Mouse (Mus musculus) bone marrow, adult 2 months (tissue): ENCODE measurements at regions not wholly inside any gene's neighbourhood (a gene's known extent, or its start where the extent isn't known, plus 50 kb on each side); places are given as distances from the start of the nearest gene placed in this dataset.

Experiments
- CTCF ChIP-seq: fragments of 200-500 bp; IDR thresholded peaks from 2 replicates; pipeline ENCODE4 v1.5.1; 2011; ENCODE audit warnings: low read length, control low read depth; ENCODE audit not compliant: control insufficient read depth, insufficient read depth
- POLR2A ChIP-seq: fragments of 200-500 bp; IDR thresholded peaks from 2 replicates; pipeline ENCODE4 v1.6.1; 2011; ENCODE audit warnings: low read depth, mild to moderate bottlenecking, control low read depth, low read length, borderline replicate concordance; ENCODE audit not compliant: control insufficient read depth

GRCm38 (mm10) chr11:111347562-111347961, 281.6 kb downstream of the Kcnj2 start:
- no peak for TF ChIP-seq POLR2A
- no peak for TF ChIP-seq CTCF
